Mouse (Mus musculus): Measurements from ENCODE around the gene Plb1. TPM values are rescaled to one million over a fixed set of nuclear protein-coding genes. Genes with fewer than 3 reads are reported as not detected.

Gene Plb1
- total and polyA plus RNA-seq, 2 experiments: under 0.01 to 0.02 TPM

DNA sequence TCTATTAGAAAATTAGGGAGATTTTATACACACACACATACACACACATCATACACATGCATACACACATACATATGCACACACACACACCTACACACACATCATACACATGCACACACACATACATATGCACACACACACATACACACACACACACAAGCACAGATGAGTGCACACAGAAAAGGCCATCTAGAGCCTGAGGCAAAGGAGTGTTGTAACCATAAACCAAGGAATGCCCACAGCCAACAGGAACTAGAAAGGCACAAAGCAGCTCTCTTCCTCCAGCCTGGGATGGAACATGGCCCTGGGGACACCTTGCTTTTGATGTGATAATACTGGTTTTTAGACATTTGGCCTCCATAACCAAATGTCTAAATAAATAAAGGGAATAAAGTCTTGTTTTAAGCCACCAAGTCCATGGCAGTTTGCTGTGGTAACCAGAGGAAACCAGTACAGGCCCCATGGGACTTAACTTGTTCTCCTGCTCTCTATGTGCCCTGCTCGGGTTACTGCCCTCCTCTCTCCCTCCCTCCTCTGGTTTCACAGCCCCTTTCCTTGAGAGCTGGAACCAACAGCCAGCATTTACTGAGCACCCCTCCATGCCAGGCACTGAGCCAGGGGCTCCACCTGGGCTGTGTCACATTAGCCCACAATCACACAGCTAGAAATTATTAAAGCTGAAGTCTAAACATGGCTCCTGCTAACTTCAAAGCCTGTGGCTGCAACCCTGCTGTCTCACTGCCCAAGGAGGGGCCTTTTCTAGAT is 179.9 kb downstream of the Plb1 start:
- DNase-seq (ENCODE audit: extremely low read depth, low read depth, low spot score): no peak
- H3K9ac ChIP-seq (ENCODE audit: low read depth, low read length): no peak overlapping the region
- no peaks in the 10 kb centered on the region for H3K27me3 ChIP-seq (ENCODE audit: control insufficient read depth, insufficient read depth, low read length)
- no peaks in the 10 kb centered on the region for H3K36me3 ChIP-seq (ENCODE audit: control insufficient read depth, insufficient read depth, low read length)
- no peaks in the 10 kb centered on the region for H3K4me1 ChIP-seq (ENCODE audit: control insufficient read depth, insufficient read depth, low read length)
- WGBS: 88% methylated on average over 1 of the region's 1 CpGs
- no peak overlapping the region for H3K27ac ChIP-seq (replicated peaks; ENCODE audit: insufficient read depth, low read depth, low read length)
- no peaks in the 10 kb centered on the region for H3K79me2 ChIP-seq (ENCODE audit: control insufficient read depth, insufficient read depth, low read length)
- TF ChIP-seq POLR2A (IDR thresholded peaks at IDR 0.05; ENCODE audit: extremely low read depth, insufficient read depth, low read length) (no peak), CTCF (IDR thresholded peaks at IDR 0.05; ENCODE audit: low read depth, low read length) (no peak)
- no peak overlapping the region for H3K4me3 ChIP-seq (ENCODE audit: insufficient read depth, low read depth, low read length)

DNA sequence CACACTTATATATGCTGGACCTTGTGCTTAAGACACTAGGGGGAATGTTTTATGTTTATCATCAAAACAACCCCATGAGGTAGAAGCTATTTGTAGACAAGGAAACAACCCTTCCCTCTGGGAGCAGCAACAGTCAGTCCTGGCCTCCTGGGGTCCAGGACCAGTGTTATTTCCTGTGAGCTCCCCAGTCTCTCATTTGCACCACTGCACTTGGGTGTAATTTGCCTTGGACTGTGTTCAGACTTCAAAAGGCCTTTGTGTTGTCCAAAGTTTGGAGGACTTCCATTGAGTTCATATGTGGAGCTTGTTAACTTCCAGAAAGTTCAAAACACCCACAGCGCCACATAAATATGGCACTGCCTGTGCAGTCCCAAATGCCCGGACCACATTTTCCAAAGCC is 180.6 kb downstream of the Plb1 start:
- WGBS: 85% methylated on average over 2 of the region's 2 CpGs
- no peak for TF ChIP-seq CTCF (IDR thresholded peaks at IDR 0.05; ENCODE audit: low read depth, low read length)
- TF ChIP-seq POLR2A (IDR thresholded peaks at IDR 0.05; ENCODE audit: extremely low read depth, insufficient read depth, low read length): no peak
- H3K36me3 ChIP-seq (ENCODE audit: control insufficient read depth, insufficient read depth, low read length): no peaks in the 10 kb centered on the region
- H3K9ac ChIP-seq (ENCODE audit: low read depth, low read length): no peak overlapping the region
- H3K27ac ChIP-seq (replicated peaks; ENCODE audit: insufficient read depth, low read depth, low read length): no peak overlapping the region
- no peak overlapping the region for H3K4me3 ChIP-seq (ENCODE audit: insufficient read depth, low read depth, low read length)
- no peak for DNase-seq (ENCODE audit: extremely low read depth, low read depth, low spot score)
- H3K79me2 ChIP-seq (ENCODE audit: control insufficient read depth, insufficient read depth, low read length): no peaks in the 10 kb centered on the region
- no peaks in the 10 kb centered on the region for H3K27me3 ChIP-seq (ENCODE audit: control insufficient read depth, insufficient read depth, low read length)
- no peaks in the 10 kb centered on the region; the same call in 1 of the 2 replicates for H3K4me1 ChIP-seq (ENCODE audit: control insufficient read depth, insufficient read depth, low read length)

DNA sequence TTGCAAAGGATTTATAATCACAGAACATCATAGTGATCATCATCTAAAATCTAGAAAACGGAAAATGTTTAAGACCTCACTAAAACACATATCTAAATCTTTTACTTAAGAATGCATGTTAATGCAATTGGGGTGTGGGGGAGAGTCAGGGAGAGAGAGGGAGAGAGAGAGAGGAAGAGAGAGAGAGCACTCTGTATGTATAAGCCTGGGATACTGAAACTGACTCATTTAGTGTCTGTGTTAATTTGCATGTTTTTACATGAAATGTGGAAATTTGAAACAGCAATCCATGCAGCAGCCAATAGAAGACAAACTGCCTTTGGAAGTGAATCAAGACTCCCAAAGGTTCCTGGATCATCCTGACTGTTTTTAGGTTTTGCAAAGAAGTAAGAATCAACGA is 181.1 kb downstream of the Plb1 start:
- H3K27ac ChIP-seq (replicated peaks; ENCODE audit: insufficient read depth, low read depth, low read length): no peak overlapping the region
- no peak overlapping the region for H3K4me3 ChIP-seq (ENCODE audit: insufficient read depth, low read depth, low read length)
- no peak for TF ChIP-seq CTCF (IDR thresholded peaks at IDR 0.05; ENCODE audit: low read depth, low read length)
- TF ChIP-seq POLR2A (IDR thresholded peaks at IDR 0.05; ENCODE audit: extremely low read depth, insufficient read depth, low read length): no peak
- no peak for DNase-seq (ENCODE audit: extremely low read depth, low read depth, low spot score)
- H3K9ac ChIP-seq (ENCODE audit: low read depth, low read length): no peak overlapping the region
- WGBS: 85% methylated on average over 2 of the region's 2 CpGs
- H3K4me1 ChIP-seq (ENCODE audit: control insufficient read depth, insufficient read depth, low read length): no peaks in the 10 kb centered on the region; the same call in 1 of the 2 replicates
- no peaks in the 10 kb centered on the region for H3K36me3 ChIP-seq (ENCODE audit: control insufficient read depth, insufficient read depth, low read length)
- H3K79me2 ChIP-seq (ENCODE audit: control insufficient read depth, insufficient read depth, low read length): no peaks in the 10 kb centered on the region
- no peaks in the 10 kb centered on the region for H3K27me3 ChIP-seq (ENCODE audit: control insufficient read depth, insufficient read depth, low read length)

DNA sequence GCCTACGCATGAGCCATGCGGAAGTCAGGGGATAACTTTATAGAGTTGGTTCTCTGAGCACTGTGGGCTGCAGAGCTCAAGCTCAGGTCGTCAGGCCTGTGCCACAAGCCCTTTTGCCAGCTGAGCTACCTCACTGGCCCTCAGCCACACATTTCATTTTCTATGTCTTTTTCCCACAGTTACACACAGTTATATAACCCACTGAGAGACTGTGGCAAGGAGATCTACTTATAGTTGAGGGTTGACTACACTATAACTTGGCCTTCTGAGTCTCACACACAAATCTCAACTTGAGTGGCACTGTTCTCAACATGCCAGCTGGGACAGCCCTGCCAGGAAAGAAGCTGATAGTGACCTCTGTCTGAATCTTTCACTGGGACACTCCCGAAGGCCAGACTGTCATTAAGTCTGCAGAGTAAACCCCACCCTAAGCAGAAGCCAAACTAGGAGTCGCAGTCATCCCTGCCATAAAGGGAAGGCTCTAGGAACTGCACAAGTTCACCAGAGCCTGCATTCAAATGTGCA is 182.0 kb downstream of the Plb1 start:
- TF ChIP-seq CTCF (IDR thresholded peaks at IDR 0.05; ENCODE audit: low read depth, low read length) (no peak), POLR2A (IDR thresholded peaks at IDR 0.05; ENCODE audit: extremely low read depth, insufficient read depth, low read length) (no peak)
- H3K27ac ChIP-seq (replicated peaks; ENCODE audit: insufficient read depth, low read depth, low read length): no peak overlapping the region
- WGBS: 79% methylated on average over 5 of the region's 5 CpGs
- no peaks in the 10 kb centered on the region for H3K79me2 ChIP-seq (ENCODE audit: control insufficient read depth, insufficient read depth, low read length)
- H3K36me3 ChIP-seq (ENCODE audit: control insufficient read depth, insufficient read depth, low read length): no peaks in the 10 kb centered on the region
- no peaks in the 10 kb centered on the region; the same call in 1 of the 2 replicates for H3K4me1 ChIP-seq (ENCODE audit: control insufficient read depth, insufficient read depth, low read length)
- no peak for DNase-seq (ENCODE audit: extremely low read depth, low read depth, low spot score)
- H3K4me3 ChIP-seq (ENCODE audit: insufficient read depth, low read depth, low read length): no peak overlapping the region
- no peak overlapping the region for H3K9ac ChIP-seq (ENCODE audit: low read depth, low read length)
- H3K27me3 ChIP-seq (ENCODE audit: control insufficient read depth, insufficient read depth, low read length): no peaks in the 10 kb centered on the region

DNA sequence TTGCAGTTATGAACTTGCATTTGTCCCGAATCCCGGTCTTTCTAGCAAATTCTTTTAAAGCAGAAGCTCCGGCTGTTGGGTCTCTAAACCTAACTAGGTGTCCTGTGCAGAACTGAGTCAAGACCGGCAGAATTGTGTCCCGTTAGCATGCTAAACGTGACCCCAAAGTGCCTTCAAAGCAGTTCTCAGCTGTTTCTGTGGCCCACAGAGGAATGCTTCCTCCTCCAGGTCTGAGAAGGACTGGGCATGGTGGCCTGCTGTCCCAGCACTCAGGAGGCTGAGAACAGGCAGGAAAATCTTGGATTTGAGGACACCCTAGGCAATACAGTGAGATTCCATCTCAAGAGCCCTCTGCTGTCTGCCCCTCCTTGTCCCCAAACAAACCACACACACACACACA is 183.0 kb downstream of the Plb1 start:
- H3K79me2 ChIP-seq (ENCODE audit: control insufficient read depth, insufficient read depth, low read length): no peaks in the 10 kb centered on the region
- no peak overlapping the region for H3K9ac ChIP-seq (ENCODE audit: low read depth, low read length)
- no peaks in the 10 kb centered on the region; the same call in 1 of the 2 replicates for H3K4me1 ChIP-seq (ENCODE audit: control insufficient read depth, insufficient read depth, low read length)
- TF ChIP-seq POLR2A (IDR thresholded peaks at IDR 0.05; ENCODE audit: extremely low read depth, insufficient read depth, low read length): no peak
- TF ChIP-seq CTCF (IDR thresholded peaks at IDR 0.05; ENCODE audit: low read depth, low read length): no peak
- no peak overlapping the region for H3K27ac ChIP-seq (replicated peaks; ENCODE audit: insufficient read depth, low read depth, low read length)
- DNase-seq (ENCODE audit: extremely low read depth, low read depth, low spot score): no peak
- WGBS: 96% methylated on average over 6 of the region's 6 CpGs
- H3K27me3 ChIP-seq (ENCODE audit: control insufficient read depth, insufficient read depth, low read length): no peaks in the 10 kb centered on the region
- no peaks in the 10 kb centered on the region for H3K36me3 ChIP-seq (ENCODE audit: control insufficient read depth, insufficient read depth, low read length)
- H3K4me3 ChIP-seq (ENCODE audit: insufficient read depth, low read depth, low read length): no peak overlapping the region

Other genes starting within 250 kb of the Plb1 start
- gene Fosl2, start 96.9 kb upstream of the Plb1 start, total RNA-seq (2014; rRNA removed): 2.1 and 4.2 TPM in 2 replicates
- gene Fosl2, start 96.9 kb upstream of the Plb1 start, polyA plus RNA-seq (2012; rRNA removed): 2.6 and 4.4 TPM in 2 replicates
- 104 and 107 TPM in 2 replicates for gene Ppp1cb, start 226.1 kb downstream of the Plb1 start, total RNA-seq (2014; rRNA removed)
- gene Ppp1cb, start 226.1 kb downstream of the Plb1 start, polyA plus RNA-seq (2012; rRNA removed): 11.9 and 12.1 TPM in 2 replicates

Measured in liver, adult 2 months (tissue).